9 mouse cellular contexts compared by ENCODE assay signal in the genomic region with DNA sequence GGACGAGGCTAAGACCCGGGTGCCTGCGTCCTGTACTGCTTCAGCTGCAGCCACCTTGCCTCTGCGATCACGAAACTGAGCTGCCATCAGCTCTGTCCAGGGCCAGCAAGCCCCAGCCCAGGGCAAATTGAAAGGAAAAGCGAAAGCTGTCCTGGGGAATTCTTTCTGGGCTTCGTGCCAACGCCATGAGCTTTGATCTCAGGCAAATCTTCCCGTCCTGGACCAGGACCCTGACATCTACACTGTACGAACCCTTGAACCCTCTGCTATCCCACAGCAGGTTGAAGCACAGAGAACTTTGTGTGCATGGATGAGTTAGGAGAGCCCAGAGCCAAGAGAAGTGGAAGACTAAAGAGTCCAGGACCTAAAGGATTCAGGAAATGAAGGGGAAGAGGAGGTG. TPM values are rescaled to one million over a fixed set of nuclear protein-coding genes. Genes with fewer than 3 reads are reported as not detected.
DNase-seq lines count a peak whose midpoint lies in the region; ATAC-seq lines count a peak whose summit lies in the region.
"Had no signal": no experiment of that assay in that cellular context is flagged by ENCODE, and none has a peak within 500 bp of the region (broad histone marks: within the 10 kb centered on the region; RNA-seq: fewer than 3 reads in every experiment).

No protein-coding gene starts in this region.

- peaks cover 55% of the 10 kb centered on the region for H3K4me1 ChIP-seq in hindbrain, embryonic 14.5 days (replicated peaks; ENCODE audit: control insufficient read depth, insufficient read depth, low read length)
- peaks cover 47% of the 10 kb centered on the region for H3K4me1 ChIP-seq in liver, embryonic 15.5 days (replicated peaks)

- peak; percentile 69 for DNase-seq in adipocyte (ENCODE audit: low spot score)
- DNase-seq in adrenal gland, postnatal 14 days = peak; percentile 92
- peak; percentile 62 for DNase-seq in hindbrain, embryonic 14.5 days (ENCODE audit: low spot score)
- DNase-seq in testis, postnatal 14 days (ENCODE audit: low spot score) = peak; percentile 39
- DNase-seq in B cell, adult 2 months = no peak
- DNase-seq in embryo, embryonic 9.5 days (ENCODE audit: extremely low spot score) = no peak
- no peak for DNase-seq in embryo, embryonic 10 days (ENCODE audit: low spot score)

- WGBS in hindbrain, embryonic 14.5 days = 55% methylated on average over 10 of the region's 10 CpGs
- 73% methylated on average over 10 of the region's 10 CpGs for WGBS in liver, embryonic 15.5 days (ENCODE audit: insufficient replicate concordance)

- no peak overlapping the region for H3K27ac ChIP-seq in hindbrain, embryonic 14.5 days
- H3K27ac ChIP-seq in liver, embryonic 15.5 days (replicated peaks) = no peak overlapping the region

- no peak overlapping the region for H3K4me3 ChIP-seq in hindbrain, embryonic 14.5 days (replicated peaks; ENCODE audit: low read length)
- H3K4me3 ChIP-seq in liver, embryonic 15.5 days (replicated peaks) = no peak overlapping the region

- H3K9ac ChIP-seq in hindbrain, embryonic 14.5 days = no peak overlapping the region
- no peak overlapping the region for H3K9ac ChIP-seq in liver, embryonic 15.5 days

- ATAC-seq in hindbrain, embryonic 14.5 days (ENCODE audit: low FRiP score) = no peak
- ATAC-seq in liver, embryonic 15.5 days (ENCODE audit: insufficient read depth) = peak; percentile 49

- H3K9me3 ChIP-seq in hindbrain, embryonic 14.5 days (ENCODE audit: control insufficient read depth, low read length) = no peaks in the 10 kb centered on the region
- H3K9me3 ChIP-seq in liver, embryonic 15.5 days (replicated peaks) = no peaks in the 10 kb centered on the region

- H3K4me2 ChIP-seq in hindbrain, embryonic 14.5 days (replicated peaks) = no peak overlapping the region
- H3K4me2 ChIP-seq in liver, embryonic 15.5 days = peak overlapping the region; percentile 39

- H3K36me3 ChIP-seq in hindbrain, embryonic 14.5 days (replicated peaks; ENCODE audit: control insufficient read depth, insufficient read depth) = no peaks in the 10 kb centered on the region
- H3K36me3 ChIP-seq in liver, embryonic 15.5 days (replicated peaks) = no peaks in the 10 kb centered on the region

- H3K27me3 ChIP-seq in hindbrain, embryonic 14.5 days (ENCODE audit: control insufficient read depth, insufficient read depth, low read length) = no peaks in the 10 kb centered on the region
- H3K27me3 ChIP-seq in liver, embryonic 15.5 days = no peaks in the 10 kb centered on the region

RNA-seq across cellular contexts. Expression of gene Ccdc85c, which starts 25.7 kb away (rescaled TPM):
- total RNA-seq in adrenal gland, postnatal 14 days (2021) = 21.6 and 23.0 TPM in 2 replicates
- polyA plus RNA-seq in hindbrain, embryonic 14.5 days (2014; fragmentation: Nextera tagmentation; extraction: Ambion mirVana) = 13.9 and 16.5 TPM in 2 replicates
- polyA plus RNA-seq in liver, embryonic 15.5 days (2015; fragmentation: Nextera tagmentation; extraction: Ambion mirVana) = 1.1 and 1.4 TPM in 2 replicates

RNA-seq across cellular contexts. Expression of gene Hhipl1, which starts 56.5 kb away (rescaled TPM):
- 0.67 and 0.79 TPM in 2 replicates for total RNA-seq in adrenal gland, postnatal 14 days (2021)
- polyA plus RNA-seq in hindbrain, embryonic 14.5 days (2014; fragmentation: Nextera tagmentation; extraction: Ambion mirVana) = 1.8 and 1.9 TPM in 2 replicates
- polyA plus RNA-seq in liver, embryonic 15.5 days (2015; fragmentation: Nextera tagmentation; extraction: Ambion mirVana) = 0.03 and 0.09 TPM in 2 replicates
- total RNA-seq: hematopoietic stem cell, adult 5-6 weeks had no signal

Comparison
In these comparisons a context has a peak if more than half of its experiments do, and no peak if none do; other contexts are left out.
1. DNase-seq: peak in adipocyte (single experiment), adrenal gland, postnatal 14 days (single experiment), hindbrain, embryonic 14.5 days (single experiment) and testis, postnatal 14 days (single experiment); none in B cell, adult 2 months (0 of 2), embryo, embryonic 9.5 days (single experiment) and embryo, embryonic 10 days (single experiment).